Mouse (Mus musculus): ENCODE results near the gene Gm42957.
"Not testable (repeated sequence)": the region's sequence is repeated elsewhere in the genome, so short reads cannot be mapped to it uniquely, and the experiment has no call there.

Gm42957 gene

DNA sequence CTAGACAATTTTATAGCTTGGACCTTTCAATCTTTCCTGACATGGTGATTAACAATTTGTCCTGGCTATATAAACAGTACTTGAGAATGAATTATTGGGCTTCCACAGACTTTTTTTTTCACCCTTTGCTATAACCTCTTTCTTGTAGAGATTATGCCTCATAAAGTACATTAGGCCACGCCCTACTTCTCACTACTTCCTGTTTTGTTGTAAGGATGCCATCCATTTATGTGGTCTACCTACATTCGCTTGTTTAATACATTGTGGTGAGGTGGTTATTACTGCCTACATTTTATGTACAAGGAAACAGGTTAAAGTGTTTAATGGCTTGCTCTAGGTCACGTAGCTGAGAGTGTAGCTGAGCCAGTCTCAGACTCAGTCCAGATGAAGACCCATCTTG is 39.9 kb downstream of the Gm42957 start:
- DNase-seq (ENCODE audit: low spot score in 2 of 2), result no peak

DNA sequence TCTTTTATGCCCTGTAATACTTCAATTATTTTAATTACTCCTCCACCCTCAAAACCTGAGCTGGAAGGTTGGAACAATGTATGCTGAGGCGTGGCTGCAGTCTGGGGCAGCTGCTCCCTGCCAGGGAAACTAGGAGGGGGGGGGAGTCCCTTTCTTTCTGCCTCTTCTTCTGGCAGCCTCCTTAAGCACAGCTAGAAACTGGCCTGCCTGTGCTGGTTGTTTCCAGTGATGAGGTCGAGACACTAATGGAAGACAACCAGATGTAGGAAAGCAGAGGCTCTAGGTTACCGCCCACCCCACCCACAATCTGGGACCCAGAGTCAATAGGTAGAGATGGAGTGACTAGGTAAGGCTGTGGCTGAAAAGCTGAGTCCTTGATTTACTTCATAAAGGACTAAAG is 40.4 kb downstream of the Gm42957 start:
- no peak for DNase-seq (ENCODE audit: low spot score in 2 of 2)

DNA sequence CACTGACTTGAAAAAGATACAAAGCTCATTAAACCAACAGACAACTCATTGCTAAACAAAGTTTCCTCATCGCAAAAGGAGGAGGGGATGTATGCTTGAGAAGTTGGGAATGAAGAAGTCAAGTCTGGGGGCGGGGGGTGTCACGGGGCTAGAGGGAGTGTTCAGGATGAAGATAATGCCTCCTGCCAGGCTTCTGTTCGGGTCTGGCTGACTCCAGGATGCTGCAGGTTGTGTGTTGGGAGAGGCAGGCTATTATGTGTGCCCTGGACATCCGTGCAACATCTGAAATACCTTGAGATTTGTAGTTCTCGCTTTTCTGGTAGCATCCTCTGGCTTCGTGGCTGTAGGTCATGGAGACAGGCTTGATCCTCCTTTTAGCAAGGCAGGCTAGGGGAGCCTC is 43.2 kb downstream of the Gm42957 start:
- no peak for DNase-seq (ENCODE audit: low spot score in 2 of 2)

GRCm38 (mm10) chr3:96679159-96679674 is 43.9 kb downstream of the Gm42957 start:
- DNase-seq (ENCODE audit: low spot score in 2 of 2), result no peak

DNA sequence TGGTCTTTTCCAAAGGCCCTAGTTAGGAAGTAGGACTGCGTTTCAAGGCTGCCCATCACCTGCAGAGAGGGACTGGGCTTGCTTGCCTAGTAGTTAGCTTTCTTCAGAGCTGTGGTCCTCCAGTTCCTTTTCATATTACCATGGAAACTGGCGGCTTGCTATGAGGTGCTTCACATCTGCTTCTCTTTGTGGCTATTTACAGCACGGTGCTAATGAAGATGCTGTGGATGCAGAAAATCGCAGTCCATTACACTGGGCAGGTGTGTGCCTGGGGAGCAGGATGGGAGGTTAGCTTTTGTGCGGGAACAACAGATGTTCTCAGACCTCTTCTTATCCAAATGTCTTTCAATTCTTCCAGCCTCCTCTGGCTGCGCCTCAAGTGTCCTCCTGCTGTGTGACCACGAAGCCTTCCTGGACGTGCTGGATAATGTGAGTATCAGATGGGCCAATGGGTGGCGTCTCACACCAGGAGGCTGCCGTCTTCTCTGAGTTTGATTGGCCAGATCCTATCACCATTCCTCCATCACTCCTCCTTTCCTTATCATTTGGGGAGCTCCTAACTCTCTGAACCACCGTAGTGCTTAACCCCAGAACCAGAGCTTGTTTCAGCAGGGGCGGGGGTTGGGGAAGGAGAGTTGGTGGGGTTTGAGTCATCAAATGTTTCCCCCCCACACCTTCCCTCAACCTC is 45.1 kb downstream of the Gm42957 start:
- DNase-seq (ENCODE audit: low spot score in 2 of 2), result no peak

- no peak for DNase-seq (ENCODE audit: low spot score in 2 of 2)
Observed at GRCm38 (mm10) chr3:96683496-96683895, 48.2 kb downstream of the Gm42957 start.

- no peak for DNase-seq (ENCODE audit: low spot score in 2 of 2)
Observed at GRCm38 (mm10) chr3:96684151-96684821, 49.0 kb downstream of the Gm42957 start.

DNA sequence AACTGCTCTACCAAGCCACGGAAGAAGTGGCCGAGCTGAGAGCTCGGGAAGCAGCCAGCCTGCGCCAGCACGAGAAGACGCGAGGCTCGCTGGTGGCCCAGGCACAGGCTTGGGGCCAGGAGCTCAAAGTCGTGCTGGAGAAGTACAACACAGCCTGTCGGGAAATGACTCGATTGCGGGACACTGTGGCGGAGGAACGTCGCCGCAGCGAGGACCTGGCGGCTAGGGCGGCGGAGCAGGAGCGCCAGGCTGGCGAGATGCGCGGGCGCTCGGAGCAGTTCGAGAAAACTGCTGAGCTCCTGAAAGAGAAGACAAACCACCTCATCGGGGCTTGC is 49.5 kb downstream of the Gm42957 start:
- DNase-seq (ENCODE audit: low spot score in 2 of 2), result no peak

GRCm38 (mm10) chr3:96686057-96686456 is 50.8 kb downstream of the Gm42957 start:
- not testable (repeated sequence) for DNase-seq (ENCODE audit: low spot score in 2 of 2)

GRCm38 (mm10) chr3:96688854-96689253 is 53.6 kb downstream of the Gm42957 start:
- DNase-seq (ENCODE audit: low spot score in 2 of 2), result no peak

DNA sequence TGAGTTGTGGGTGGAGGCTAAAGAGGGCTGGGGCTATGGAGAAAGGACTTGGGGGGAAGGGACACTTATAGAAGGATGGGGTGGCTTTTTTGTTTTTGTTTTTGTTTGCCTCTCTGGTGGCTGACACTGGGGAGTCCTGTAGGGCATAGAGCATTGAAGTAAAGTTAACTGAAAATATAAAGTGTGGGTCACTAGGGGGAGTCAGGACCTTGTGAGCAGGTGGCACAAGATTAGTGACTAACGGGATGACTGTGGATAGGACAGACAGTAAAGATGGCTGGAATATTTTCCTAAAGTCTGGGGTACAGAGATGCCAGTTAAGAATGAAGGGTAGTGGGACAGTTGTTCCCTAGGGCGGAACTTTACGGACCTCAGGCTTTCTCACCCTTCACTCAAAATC is 55.0 kb downstream of the Gm42957 start:
- no peak for DNase-seq (ENCODE audit: low spot score in 2 of 2)

DNA sequence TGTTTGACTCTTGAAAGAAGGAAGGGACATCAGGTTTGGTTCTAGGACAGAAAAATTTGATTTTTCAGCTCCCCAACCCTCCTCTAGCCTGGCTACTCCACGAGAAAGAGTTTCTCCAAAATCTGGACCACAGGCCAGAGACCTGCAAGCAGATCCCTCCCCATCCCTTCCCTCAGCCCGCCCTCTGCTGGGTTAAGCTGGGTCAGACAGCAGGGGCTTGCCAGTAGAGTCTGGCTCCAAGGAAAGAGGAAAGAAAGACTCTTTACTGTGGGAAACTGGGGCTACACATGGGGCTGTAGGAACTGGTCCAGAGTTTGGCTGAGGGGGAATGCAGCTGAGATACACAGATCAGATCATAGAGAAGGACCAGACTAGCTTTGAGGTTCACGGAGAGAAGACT is 57.2 kb downstream of the Gm42957 start:
- no peak for DNase-seq (ENCODE audit: low spot score in 2 of 2)

- no peak for DNase-seq (ENCODE audit: low spot score in 2 of 2)
Observed at GRCm38 (mm10) chr3:96693579-96693978, 58.3 kb downstream of the Gm42957 start.

GRCm38 (mm10) chr3:96696198-96696765 is 61.0 kb downstream of the Gm42957 start, which contains the start of gene Pias3:
Pias3 (plus strand) TSS chr3:96696384.
- DNase-seq (ENCODE audit: low spot score in 2 of 2), result peak; percentile 52 to 58

DNA sequence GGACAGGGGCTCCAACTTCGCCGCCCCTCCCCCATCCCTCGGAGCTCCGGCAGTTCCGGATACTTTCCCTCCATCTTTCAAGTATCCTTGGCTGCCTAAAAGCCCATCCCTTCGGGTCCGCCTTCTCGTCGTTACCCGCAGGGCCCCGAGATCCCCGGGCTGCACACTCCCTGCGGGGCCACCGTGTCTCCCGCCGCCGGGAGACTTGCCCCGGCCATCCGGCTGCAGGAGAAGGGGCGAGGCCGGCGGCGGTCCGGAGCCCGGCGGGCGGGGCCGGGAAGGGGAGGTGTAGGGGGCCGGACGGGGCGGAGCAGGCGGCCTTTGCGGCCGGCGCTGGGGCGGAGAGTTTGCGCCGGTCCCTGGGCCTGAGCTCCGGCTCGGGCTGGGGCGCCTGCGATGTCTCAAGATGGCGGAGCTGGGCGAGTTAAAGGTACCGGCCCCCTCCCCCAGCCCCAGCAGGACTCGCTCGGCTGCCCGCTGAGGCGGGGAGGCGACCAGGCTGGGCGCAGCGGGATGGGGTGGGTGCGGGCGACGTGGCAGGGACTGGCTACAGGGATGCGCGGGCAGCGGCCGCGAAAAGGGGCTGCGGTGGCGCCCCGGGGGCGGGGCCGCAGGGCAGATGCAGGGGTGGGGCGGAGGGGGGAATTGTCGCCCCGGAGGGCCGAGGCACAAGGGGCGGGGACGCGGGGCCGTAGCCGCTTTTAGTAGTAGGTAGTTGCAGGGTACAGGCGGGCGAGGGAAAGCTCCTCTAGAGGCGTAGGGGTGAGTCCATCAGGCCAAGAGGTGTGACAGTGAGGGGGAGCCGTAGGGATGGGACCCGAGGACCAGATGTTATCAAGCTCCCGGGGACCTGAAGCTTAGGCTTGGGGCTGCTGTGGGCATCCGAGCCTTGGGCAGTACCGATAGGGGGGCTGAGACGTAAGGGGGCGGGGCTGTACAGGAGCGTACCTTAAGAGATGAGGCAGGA is 61.8 kb downstream of the Gm42957 start:
- DNase-seq (ENCODE audit: low spot score in 2 of 2), result peak; percentile 84

GRCm38 (mm10) chr3:96698993-96699690 is 63.9 kb downstream of the Gm42957 start:
- DNase-seq (ENCODE audit: low spot score in 2 of 2), result no peak

DNA sequence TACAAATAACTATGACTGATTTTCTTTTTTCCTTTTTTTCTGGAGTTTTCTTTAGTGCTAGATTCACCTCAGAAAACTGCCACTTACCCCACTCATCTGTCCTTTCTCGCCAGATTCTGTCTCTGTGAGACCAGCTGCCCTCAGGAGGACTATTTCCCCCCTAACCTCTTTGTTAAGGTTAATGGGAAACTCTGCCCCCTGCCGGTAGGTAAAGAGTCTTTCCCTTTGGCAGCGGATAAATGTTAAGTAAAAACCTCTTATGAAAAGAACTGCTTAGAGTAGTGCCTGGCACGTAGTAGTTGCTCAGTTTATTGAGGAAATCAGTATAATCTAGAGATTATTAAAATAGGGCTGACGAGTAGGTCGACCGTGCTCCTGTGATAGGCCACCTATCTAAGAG is 65.1 kb downstream of the Gm42957 start:
- peak in 1 of 2 experiments; percentile 30 for DNase-seq (ENCODE audit: low spot score in 2 of 2)

DNA sequence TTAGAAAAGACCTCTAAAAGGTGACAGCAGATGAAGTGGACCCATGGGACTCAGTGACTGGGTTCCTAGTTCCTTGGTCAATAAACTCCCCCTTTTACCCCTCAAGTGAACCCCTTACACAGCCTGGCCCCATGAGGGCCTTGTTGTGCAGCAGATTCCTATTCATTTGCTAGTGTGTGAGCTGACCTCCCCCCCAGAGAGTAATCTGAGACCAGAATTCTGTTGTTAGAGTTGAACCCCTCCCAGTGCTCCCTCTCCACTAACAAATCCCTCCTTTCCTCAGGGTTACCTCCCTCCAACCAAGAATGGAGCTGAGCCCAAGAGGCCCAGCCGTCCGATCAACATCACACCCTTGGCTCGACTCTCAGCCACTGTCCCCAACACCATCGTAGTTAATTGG is 65.7 kb downstream of the Gm42957 start:
- DNase-seq (ENCODE audit: low spot score in 2 of 2), result no peak

Data from natural killer cell, adult 2 months (primary cell).